Comparison of ENCODE assay signal across 10 mouse cellular contexts in genomic region chr13:94375526-94376390, GRCm38 (mm10). TPM values are rescaled to one million over a fixed set of nuclear protein-coding genes. Genes with fewer than 3 reads are reported as not detected.
DNase-seq lines count a peak whose midpoint lies in the region; ATAC-seq lines count a peak whose summit lies in the region.
"Had no signal": no experiment of that assay in that cellular context is flagged by ENCODE, and none has a peak within 500 bp of the region (broad histone marks: within the 10 kb centered on the region; RNA-seq: fewer than 3 reads in every experiment).

No protein-coding gene starts in this region.

- 0 out of 2 replicates have a peak, but pooled peaks cover 2% of the 10 kb centered on the region for H3K4me1 ChIP-seq in intestine, embryonic 15.5 days (replicated peaks)

- H3K27ac ChIP-seq in intestine, embryonic 15.5 days = no peak overlapping the region
- H3K27ac ChIP-seq: heart, embryonic 10.5 days had no signal

- H3K27me3 ChIP-seq in intestine, embryonic 15.5 days (replicated peaks) = no peaks in the 10 kb centered on the region

- 85% methylated on average over 7 of the region's 7 CpGs for WGBS in intestine, embryonic 15.5 days

- H3K4me2 ChIP-seq in intestine, embryonic 15.5 days (replicated peaks) = no peak overlapping the region
- H3K4me2 ChIP-seq: lung, embryonic 14.5 days had no signal

- intact Hi-C loops in left cerebral cortex, postnatal 36 days (cut with DNase I) = no loop called here

- peak; percentile 83 for DNase-seq in Muller cell, postnatal 12 days (ENCODE audit: inconsistent ontology term)
- peak; percentile 80 for DNase-seq in brain, embryonic 18.5 days (ENCODE audit: low read depth, low spot score)
- DNase-seq in frontal cortex, postnatal 10 days (ENCODE audit: low spot score in 2 of 2) = peak; percentile 50 to 56
- DNase-seq in left cerebral cortex, postnatal 36 days (ENCODE audit: low spot score in 2 of 2) = peak; percentile 39 to 52
- no peak for DNase-seq in spleen, postnatal 36 days (ENCODE audit: low spot score in 2 of 2)
- no peak for DNase-seq in urinary bladder, postnatal 36 days (ENCODE audit: low spot score in 2 of 2)
- DNase-seq: lung, embryonic 14.5 days had no signal

- no peaks in the 10 kb centered on the region; the same call in 1 of the 2 replicates for H3K36me3 ChIP-seq in intestine, embryonic 15.5 days

- ATAC-seq in intestine, embryonic 15.5 days = no peak

- H3K9me3 ChIP-seq in intestine, embryonic 15.5 days = no peaks in the 10 kb centered on the region
- H3K9me3 ChIP-seq: G1E; heart, embryonic 10.5 days had no signal

- no peak overlapping the region for H3K9ac ChIP-seq in intestine, embryonic 15.5 days
- H3K9ac ChIP-seq: lung, embryonic 14.5 days had no signal

- no peak overlapping the region for H3K4me3 ChIP-seq in intestine, embryonic 15.5 days (replicated peaks)
- H3K4me3 ChIP-seq: heart, embryonic 10.5 days had no signal

RNA-seq across cellular contexts. Expression of gene Ap3b1, which starts 17.0 kb away (rescaled TPM):
- total RNA-seq in left cerebral cortex, postnatal 36 days (2021) = 10 to 100 TPM; 41.1 to 44.3 TPM
- polyA plus RNA-seq in intestine, embryonic 15.5 days (2015; fragmentation: Nextera tagmentation; extraction: Ambion mirVana) = 48.7 and 52.2 TPM in 2 replicates

Comparison
In these comparisons a context has a peak if more than half of its experiments do, and no peak if none do; other contexts are left out.
1. DNase-seq: peak in Muller cell, postnatal 12 days (single experiment), brain, embryonic 18.5 days (single experiment), frontal cortex, postnatal 10 days (2 of 2) and left cerebral cortex, postnatal 36 days (2 of 2); none in spleen, postnatal 36 days (0 of 2) and urinary bladder, postnatal 36 days (0 of 2).